ENCODE assay signal across 17 mouse cellular contexts in genomic region chr6:110807481-110807880, GRCm38 (mm10).
"Had no signal": no experiment of that assay in that cellular context is flagged by ENCODE, and none has a peak within 500 bp of the region (broad histone marks: within the 10 kb centered on the region; RNA-seq: fewer than 3 reads in every experiment).

No protein-coding gene starts in this region.

- DNase-seq: retina, postnatal 1 day; right cerebral cortex, adult 18-20 months; right cerebral cortex, postnatal 14 days; right cerebral cortex, postnatal 25 days; right cerebral cortex, postnatal 4 days; spleen, adult 18-20 months; thymus, adult 18-20 months; thymus, adult 2 months; thymus, postnatal 14 days; thymus, postnatal 25 days; thymus, postnatal 36 days; thymus, postnatal 4 days had no signal

- H3K27me3 ChIP-seq: neural tube, embryonic 12.5 days; neural tube, embryonic 13.5 days; neural tube, embryonic 15.5 days; stomach, embryonic 15.5 days had no signal

- H3K4me3 ChIP-seq: neural tube, embryonic 12.5 days; neural tube, embryonic 13.5 days; neural tube, embryonic 15.5 days; stomach, embryonic 15.5 days had no signal

- H3K9ac ChIP-seq: neural tube, embryonic 12.5 days; neural tube, embryonic 13.5 days; neural tube, embryonic 15.5 days; stomach, embryonic 15.5 days had no signal

- H3K4me1 ChIP-seq: neural tube, embryonic 12.5 days; neural tube, embryonic 13.5 days; neural tube, embryonic 15.5 days; stomach, embryonic 15.5 days had no signal

- H3K4me2 ChIP-seq: neural tube, embryonic 12.5 days; neural tube, embryonic 13.5 days; neural tube, embryonic 15.5 days; stomach, embryonic 15.5 days had no signal

- H3K9me3 ChIP-seq: neural tube, embryonic 12.5 days; neural tube, embryonic 13.5 days; neural tube, embryonic 15.5 days; stomach, embryonic 15.5 days had no signal

- H3K27ac ChIP-seq: neural tube, embryonic 12.5 days; neural tube, embryonic 13.5 days; neural tube, embryonic 15.5 days; stomach, embryonic 15.5 days; stomach, postnatal 0 days had no signal

- H3K36me3 ChIP-seq: neural tube, embryonic 12.5 days; neural tube, embryonic 13.5 days; neural tube, embryonic 15.5 days; stomach, embryonic 15.5 days had no signal
